Mouse (Mus musculus): ENCODE results near the gene Ms4a6c.
"Not testable (repeated sequence)": the region's sequence is repeated elsewhere in the genome, so short reads cannot be mapped to it uniquely, and the experiment has no call there.

Gene Ms4a6c

DNA sequence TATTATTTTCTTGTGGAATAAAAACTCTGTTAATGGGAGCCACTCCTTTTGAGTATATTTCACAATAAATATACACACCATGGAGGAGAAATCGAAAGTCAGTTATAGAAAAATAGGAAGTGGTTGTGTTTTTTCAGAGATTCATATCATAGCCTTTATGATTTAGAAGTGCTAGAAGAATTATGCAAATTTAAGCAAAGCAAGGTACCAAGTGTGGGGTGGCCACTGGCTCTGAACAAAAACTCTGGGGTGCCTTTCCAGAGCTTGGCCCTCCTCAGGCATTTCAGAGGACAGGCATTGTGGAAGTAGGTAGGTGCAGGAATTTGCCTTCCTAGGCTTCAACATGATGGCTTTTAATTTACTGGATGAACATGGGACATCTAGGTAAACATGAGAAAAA, 28.1 kb downstream of the Ms4a6c start:
- not testable (repeated sequence) for ATAC-seq (ENCODE audit: insufficient number of reproducible peaks, low FRiP score, low TSS enrichment)

GRCm38 (mm10) chr19:11500796-11501195, 31.6 kb downstream of the Ms4a6c start:
- no peak for ATAC-seq (ENCODE audit: insufficient number of reproducible peaks, low FRiP score, low TSS enrichment)

DNA sequence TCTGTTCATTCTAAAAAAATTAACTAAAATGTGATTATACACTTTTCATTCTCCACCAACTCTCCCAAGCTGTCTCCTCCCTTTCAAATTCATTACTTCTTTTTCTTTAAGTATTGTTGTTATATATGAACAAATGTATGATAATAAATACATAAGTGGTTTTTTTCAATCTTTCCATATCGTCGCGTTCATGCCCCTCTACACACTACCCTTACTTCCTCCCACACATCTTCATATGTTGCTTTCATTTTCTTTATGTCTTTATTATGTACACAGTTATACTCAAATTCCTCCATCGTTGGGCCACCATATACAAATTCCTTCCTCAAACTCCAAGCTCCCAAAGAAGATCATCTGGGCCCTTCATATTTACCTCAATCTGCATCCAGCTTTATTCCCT, 32.2 kb downstream of the Ms4a6c start:
- no peak for ATAC-seq (ENCODE audit: insufficient number of reproducible peaks, low FRiP score, low TSS enrichment)

GRCm38 (mm10) chr19:11504857-11505256, 35.7 kb downstream of the Ms4a6c start:
- no peak for ATAC-seq (ENCODE audit: insufficient number of reproducible peaks, low FRiP score, low TSS enrichment)

GRCm38 (mm10) chr19:11513458-11513857, 44.3 kb downstream of the Ms4a6c start:
- no peak for ATAC-seq (ENCODE audit: insufficient number of reproducible peaks, low FRiP score, low TSS enrichment)

GRCm38 (mm10) chr19:11516246-11516645, 47.1 kb downstream of the Ms4a6c start, which contains the start of gene Ms4a6b:
Ms4a6b (plus strand) TSS chr19:11516512.
- no peak for ATAC-seq (ENCODE audit: insufficient number of reproducible peaks, low FRiP score, low TSS enrichment)

- no peak for ATAC-seq (ENCODE audit: insufficient number of reproducible peaks, low FRiP score, low TSS enrichment)
Observed at GRCm38 (mm10) chr19:11516845-11517244, 47.7 kb downstream of the Ms4a6c start.

DNA sequence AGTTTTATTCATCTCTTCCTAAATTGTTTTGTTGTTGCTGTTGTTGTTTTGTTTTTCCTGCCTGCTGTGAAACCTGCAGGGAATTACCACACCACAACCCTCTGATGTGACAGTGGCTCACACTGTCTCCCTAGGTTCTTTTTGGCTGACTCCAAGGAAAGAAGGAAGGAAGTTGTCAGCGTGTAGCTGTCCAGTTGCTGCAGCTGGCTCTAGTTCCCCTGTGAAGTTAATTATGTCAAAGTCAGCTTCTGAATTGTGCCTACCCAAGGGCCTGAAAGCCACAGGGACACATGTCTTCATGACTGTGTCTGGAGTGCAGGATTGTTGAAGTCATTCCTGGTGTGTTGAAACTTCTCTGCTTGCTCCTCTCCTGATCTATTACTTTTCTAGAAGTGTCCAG, 48.2 kb downstream of the Ms4a6c start:
- ATAC-seq (ENCODE audit: insufficient number of reproducible peaks, low FRiP score, low TSS enrichment), result not testable (repeated sequence)

GRCm38 (mm10) chr19:11518356-11518755, 49.2 kb downstream of the Ms4a6c start:
- ATAC-seq (ENCODE audit: insufficient number of reproducible peaks, low FRiP score, low TSS enrichment), result not testable (repeated sequence)

GRCm38 (mm10) chr19:11520146-11520545, 51.0 kb downstream of the Ms4a6c start:
- no peak for ATAC-seq (ENCODE audit: insufficient number of reproducible peaks, low FRiP score, low TSS enrichment)
